Mouse (Mus musculus) kidney, postnatal 25 days (tissue): ENCODE results near the gene Gm20388.

Source experiments
- DNase-seq, 2 experiments: peaks; one replicate each; pipeline ENCODE4 v3.0.0; 2021; ENCODE audit warnings: mixed read lengths in 2 of 2

Gm20388 gene

DNA sequence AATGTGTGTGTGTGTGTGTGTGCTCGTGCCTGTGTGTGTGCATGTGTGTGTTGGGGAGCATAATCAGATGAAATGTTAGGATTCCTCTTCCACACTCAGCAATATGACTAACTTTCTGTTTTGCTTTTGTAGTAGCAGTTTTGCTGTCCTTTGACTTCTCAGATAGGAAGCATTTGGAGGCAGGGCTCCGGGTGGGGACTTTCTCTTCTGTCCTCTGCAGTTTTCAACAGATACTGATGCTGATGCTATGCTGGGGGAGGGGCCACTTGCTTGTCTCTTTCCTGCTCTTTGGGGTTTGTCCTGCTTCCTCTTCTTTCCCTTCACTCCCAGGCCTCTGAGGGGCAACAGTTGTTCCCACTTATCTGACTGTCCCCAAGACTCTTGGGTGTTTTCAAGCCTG, 4319.2 kb downstream of the Gm20388 start:
- DNase-seq: no peak

DNA sequence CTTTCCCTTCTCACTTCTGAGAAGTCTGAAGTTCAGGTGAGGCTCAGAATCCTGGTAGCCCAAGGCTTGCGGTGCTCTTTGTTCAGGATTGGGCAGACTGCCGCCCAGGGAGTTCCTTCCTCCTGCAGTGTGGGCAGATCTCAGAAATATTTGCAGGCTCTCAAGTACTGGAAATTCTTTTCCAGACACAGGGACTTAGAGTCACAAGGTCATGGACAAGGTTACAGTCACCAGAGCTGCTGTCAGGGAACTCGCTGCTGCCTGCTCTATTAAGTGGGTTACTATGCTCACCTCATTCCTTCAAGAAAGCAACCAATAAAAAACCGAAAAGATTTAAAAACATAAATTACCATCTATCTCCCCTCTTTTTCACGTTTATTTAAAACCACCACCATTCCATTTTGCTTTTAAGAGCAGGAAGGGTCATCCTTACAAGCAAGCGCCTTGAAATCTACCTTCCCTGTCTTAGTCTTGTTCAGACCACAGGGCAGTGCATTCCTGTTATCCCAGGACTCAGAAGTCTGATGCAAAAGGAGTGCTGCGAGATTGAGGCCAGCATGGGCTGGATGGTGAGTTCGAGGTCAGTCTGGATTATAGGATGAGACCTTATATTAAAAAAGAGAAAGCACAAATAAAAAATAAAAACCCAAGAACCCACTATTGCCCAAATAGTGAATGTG, 4320.0 kb downstream of the Gm20388 start:
- no peak for DNase-seq

DNA sequence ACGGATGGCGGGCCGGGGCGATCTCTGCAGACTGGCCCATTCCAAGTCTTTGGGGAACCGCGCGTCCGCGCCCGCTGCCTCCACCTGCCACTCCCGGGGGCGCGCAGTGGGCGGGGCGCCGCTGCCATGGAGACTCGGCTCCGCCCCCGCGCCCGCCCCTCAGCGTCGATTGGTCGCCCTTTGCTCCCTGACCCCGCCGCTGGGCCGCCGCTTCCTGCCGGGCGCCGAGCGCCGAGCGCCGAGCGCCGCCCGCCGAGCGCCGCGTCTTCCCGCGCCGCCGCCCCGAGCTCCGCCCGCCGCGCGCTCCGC, 4320.5 kb downstream of the Gm20388 start, which contains the start of gene Galnt2:
Gene Galnt2, plus strand, starts transcription at position 216 of the 309 bp plus-strand sequence.
- peak; percentile 94 to 95 for DNase-seq

DNA sequence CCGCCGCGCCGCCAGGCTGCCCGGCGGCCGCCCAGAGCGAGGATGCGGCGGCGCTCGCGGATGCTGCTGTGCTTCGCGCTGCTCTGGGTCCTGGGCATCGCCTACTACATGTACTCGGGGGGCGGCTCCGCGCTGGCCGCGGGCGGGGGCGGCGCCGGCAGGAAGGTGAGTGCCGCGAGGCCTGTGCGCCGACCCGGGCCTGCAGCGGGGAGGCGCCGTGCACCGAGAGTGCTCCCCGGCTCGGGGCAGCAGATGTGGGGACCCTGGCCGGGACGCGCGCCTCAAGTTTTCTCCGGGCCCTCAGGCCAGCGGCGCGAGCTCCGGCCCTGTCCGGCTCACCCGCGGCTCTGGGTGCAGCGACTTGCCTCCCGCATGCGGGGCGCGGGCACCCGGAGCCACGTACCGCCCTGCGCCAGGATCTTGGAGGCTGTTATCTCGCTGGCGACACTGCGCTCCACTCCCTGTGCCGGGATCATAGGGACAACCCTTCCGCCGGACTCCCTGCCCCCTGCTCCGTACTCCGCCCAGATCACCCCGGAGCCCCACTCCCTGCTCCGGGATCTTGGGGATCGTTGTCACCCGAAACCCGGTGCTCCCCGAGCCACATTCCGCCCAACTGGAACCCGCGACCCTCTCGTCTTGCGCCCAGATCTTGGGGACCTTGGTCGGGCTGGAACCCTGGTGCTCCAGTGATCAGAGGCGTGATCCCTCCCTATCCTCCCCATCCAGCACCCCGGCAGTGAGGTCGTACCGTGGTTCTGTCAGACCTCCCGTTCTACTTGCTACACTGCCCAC, 4321.0 kb downstream of the Gm20388 start:
- peak in 1 of 2 experiments; percentile 25 for DNase-seq

DNA sequence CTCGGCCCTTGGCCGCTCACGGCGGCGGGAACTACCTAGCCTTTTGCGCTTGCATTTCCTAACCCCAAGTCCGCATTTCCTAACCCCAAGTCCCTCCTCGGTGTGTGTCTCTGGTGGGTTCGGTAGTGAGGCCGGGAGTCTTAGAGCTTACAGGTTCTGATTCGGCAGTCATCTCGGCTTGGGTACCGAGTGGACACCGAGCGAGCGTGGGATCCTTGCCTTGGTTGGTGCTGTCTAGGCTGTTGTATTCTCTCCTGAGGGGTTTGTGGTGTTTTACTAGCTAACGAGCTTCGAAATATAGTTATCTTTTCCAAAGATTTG, 4321.6 kb downstream of the Gm20388 start:
- DNase-seq: no peak

DNA sequence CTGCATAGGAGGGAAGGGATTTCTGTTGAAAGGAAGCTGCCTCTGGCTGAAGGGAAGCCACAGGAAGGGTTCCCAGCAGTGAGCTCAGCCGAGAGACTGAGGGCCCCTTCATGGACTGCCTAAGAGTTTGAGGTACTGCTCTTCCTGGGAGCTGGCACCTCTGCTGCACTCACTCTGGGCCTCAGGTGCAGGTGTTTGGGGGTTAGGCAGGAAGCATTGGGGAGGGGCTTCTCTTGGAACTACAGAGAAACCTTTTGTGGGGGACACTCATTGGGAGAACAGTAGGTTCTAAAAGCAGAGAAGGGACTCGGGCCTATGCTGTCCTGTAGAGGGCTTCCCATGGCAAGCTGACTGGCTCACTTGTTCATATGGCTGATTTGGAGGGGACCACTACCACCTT, 4323.9 kb downstream of the Gm20388 start:
- DNase-seq: no peak

DNA sequence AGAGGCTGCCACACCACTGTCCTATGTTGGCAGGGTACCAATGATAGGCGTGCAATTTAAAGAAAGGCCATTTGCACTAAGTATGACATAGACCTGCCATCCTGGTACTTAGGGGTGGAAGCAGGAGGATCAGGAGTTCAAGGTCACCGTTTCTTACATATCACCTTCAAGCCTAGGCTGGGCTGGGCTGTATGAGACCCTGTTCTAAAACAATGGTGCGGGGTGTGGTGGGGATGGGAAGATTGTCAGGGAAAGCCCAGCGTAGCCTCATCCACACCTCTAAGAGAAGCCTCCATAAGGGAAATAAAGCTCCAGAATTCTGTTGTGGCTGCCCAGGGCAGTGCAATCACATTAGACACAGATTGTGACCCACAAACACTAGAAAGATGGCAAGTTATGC, 4324.9 kb downstream of the Gm20388 start:
- DNase-seq: no peak

DNA sequence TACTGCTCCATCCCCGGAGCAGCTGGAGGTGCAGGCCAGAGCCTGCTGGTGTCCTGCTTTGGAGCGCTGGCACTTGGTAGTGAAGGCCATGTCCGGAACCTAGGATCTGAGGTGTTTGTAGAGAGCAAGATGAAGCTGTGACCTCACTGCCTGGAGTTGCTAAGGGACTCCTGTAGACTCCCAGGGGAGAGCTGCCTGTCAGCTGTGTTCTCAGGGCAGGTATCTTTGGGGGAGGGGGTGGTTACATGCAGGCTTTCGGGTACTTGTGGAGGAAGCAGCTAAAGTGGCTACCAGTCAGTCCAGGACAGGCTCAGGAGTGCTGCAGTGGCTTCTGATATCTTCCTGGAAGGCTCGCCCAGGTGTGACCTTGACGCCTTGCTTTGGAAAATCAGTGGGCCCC, 4328.7 kb downstream of the Gm20388 start:
- DNase-seq: no peak

DNA sequence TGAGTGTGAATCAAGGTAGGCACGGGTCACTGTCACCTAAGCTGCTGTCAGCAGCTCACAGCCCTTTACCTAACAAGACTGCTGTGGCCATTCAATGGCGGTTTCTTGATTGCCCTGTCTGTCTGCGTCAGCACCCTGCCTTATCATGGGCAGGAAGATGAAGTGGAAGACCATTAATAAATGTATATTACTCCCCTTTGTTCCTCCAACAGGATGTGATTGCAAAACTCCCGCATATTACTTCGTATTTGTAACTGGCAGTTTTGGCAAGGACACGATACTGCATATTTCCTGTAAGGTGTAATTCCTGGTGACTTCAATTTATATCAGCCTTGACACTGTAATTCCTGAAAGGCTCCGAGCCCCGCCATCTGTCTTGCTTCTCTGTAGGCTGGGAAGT, 4330.3 kb downstream of the Gm20388 start:
- DNase-seq: no peak

DNA sequence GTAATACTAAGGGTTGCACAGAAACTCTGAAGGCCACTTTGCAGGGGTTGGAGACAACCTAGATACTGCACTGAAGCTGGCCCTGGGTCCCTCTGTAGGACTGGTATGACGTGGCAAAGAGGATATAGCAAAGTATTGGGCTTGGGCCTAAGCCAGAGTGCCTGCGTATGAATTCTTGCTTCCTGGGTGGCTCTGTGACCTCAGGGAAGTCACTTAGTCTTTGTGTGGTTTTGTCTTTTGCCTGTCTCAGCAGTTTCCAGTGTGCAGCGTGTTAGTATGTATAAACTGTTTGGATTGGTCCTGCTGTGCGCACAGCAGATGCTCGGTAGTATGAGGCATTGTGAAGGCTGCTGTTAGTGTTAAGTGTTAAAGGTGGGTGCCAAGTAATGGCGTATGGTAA, 4331.6 kb downstream of the Gm20388 start:
- peak; percentile 47 to 67 for DNase-seq

DNA sequence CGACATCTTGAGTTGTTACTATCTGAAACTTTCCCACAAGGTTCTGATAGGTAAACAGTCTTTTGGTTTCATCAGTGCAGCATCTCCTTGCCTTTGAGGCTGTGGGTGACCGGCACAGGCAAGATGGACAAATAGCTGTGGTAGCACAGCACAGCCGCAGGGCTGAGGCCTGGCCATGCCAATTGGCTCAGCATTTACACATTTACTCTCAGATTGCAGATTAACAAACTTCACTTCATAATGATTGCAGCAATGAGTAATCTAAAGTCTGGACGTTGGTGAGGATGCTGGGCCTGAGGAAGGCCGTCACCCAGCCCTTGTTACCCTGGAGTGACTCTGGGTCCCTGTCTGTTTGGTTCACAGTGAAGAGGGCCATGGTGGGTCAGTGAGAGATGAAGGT, 4332.3 kb downstream of the Gm20388 start:
- DNase-seq: peak; percentile 41 to 61

DNA sequence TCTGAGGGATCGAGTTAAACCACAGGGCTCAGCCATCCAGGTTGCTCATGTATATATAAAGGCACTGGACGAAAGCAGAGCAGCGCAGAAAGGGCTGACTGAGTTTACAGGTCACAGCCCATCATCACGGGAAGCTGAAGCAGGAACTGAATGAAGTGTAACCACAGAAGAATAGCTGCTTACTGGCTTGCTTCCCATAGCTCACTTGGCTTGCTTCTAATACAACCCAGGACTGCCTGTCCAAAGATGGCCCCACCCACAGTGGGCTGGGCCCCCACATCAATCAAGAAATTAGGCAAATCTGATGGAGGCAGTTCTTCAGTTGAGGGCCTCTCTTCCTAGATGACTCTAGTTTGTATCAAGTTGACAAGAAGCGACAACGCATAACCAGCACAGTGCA, 4336.9 kb downstream of the Gm20388 start:
- DNase-seq: peak in 1 of 2 experiments; percentile 24

DNA sequence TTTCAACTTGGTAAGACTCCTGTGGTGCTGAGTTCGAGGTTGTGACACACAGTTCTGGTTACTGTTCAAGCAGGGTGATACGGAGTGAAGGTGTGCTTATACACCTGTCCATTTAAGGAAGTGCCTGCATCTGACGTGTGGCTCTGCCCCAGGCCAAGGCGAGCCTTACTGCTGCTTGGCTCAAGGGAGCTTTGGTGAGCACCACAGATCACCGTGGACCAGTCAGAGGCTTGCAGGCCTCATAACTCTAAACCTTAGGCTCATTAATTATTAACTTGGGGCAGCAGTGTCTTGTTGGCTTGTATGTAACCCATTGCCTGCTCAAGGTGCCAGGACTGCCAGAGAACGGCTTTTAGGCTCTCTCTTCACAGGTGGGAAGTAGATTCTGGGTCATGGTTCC, 4338.0 kb downstream of the Gm20388 start:
- peak; percentile 61 to 90 for DNase-seq

DNA sequence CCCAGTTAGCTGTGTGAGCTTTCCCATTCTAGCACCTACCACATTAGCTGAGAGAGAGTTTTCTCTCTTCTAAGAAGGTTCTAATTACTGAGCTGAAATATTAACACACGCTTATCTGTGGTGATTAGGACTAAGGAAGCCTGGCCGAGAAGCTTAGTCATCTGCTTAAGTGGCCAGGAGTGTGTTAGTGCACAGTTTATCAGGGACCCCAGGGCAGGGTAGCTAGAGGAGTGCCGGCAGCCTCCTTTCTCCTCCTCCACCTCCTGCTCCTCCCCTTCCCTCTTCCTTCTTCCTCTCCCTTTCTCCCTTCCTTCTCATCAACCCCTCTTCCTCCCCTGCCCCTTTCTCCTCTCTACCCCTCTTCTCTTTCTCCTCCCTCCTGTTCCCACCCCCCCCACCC, 4339.6 kb downstream of the Gm20388 start:
- DNase-seq: no peak

DNA sequence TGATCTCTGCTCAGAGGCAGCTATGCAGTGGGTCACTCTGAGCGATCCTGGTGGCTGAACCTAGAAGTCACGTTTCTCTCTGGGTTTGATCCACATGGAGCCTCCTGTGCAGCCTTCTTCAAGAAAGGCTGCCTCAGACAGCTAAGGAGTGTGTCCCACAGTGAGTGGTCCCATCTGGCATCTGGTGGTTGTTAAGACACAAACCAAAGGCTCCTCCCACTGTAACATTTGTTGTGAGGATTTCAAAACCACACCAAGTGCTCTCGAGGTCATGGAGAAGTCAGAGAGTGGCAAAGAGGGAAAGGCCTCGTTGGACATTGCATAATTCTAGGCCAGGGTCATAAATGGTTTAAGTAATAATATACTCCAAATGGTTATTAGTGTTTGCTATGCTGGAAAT, 4340.1 kb downstream of the Gm20388 start:
- peak; percentile 40 to 59 for DNase-seq

DNA sequence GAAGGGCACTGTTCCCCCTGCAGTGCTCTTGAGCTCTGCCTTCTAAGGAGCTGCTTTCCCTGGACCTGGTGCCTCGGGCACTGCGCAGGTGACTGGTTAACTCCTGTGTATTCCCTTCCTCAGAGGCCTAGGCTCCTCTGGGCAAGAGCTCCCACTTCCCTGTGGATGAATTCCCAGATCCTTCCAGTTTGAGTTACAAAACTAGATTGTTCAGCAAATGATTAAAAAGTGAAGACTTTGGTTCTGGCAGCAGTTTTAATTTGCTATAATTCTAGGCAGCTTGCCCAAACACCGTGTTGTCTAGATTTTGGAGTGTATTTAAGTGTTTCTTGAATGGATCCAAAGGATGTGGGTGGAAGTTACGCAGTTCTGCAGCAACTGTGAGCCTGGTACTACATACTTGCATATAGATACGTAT, 4341.9 kb downstream of the Gm20388 start:
- peak; percentile 50 to 81 for DNase-seq

DNA sequence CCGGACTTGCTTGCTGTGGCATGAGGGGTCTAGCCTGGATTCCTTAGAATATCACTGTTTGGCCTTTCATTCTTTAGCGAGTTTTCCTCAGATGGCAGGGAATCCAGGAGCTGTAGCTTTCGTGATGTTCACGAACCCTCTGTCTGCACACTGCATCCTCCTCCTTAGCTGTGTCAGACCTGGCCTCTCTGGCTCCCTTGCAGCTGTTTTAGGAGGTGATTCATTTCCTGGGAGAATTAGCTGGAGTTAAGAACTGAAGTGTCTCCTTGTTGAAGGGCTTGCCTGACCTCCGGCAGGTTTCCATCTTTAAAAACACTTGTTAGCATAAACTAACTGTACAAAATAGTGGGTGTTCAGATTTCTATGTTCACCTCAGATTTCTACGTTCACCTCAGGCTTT, 4343.3 kb downstream of the Gm20388 start:
- no peak for DNase-seq

DNA sequence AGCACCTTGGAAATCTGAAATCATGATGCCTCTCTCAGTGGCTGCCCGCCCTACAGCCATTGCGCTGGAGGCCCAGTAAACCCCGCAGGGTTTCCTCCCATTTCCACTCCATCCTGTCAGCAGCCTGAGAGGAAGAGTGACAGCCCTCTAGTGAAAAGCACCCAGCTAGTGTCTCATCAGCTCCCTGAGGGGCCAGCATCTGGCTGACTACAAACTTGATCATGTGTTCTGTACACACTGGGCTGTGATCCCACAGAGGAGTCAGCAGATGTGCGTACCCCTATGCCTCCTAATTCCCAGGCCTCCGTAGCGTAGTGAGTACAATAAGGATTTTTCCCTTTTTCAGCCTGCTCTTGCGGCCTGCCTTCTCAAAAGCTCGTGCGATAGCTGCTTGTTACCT, 4346.2 kb downstream of the Gm20388 start:
- no peak for DNase-seq

DNA sequence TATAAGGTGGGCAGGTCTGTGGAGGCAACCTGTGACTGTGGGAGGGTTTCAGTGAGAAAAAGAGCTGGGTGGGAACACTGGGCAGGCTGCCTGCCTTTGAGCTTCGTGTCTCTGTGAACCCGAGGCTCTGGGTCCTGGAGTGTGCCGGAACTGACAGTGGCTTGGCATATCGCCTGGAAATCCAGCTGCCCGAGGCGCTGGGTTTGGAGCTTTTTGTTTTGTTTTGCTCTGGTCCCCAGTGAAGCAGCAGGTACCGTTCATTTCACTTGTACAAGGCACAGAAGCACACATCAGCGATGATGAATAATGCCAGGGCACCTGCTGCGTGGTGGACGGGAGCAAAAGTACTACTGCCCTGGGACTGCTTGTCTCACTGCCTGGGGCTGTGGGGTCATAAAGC, 4346.7 kb downstream of the Gm20388 start:
- peak; percentile 86 to 88 for DNase-seq

DNA sequence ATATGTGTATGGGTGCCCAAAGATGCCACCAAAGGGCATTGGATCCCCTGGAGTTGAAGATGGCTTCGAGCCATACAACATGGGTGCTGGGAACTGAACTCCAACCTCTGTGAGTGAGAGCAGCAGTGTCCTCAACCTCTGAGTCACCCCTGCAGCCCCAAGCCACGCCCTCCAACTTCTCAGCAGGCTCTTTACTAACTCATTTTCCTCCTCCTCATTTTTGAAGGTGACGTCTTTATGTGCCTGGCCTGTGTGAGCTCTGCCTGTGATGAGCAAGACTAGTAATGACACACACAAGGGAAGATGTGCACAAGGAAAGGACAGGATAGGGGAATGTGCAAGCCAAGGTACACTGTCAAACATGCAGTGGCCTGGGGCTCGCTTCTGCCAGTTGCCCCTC, 4348.5 kb downstream of the Gm20388 start:
- no peak for DNase-seq

DNA sequence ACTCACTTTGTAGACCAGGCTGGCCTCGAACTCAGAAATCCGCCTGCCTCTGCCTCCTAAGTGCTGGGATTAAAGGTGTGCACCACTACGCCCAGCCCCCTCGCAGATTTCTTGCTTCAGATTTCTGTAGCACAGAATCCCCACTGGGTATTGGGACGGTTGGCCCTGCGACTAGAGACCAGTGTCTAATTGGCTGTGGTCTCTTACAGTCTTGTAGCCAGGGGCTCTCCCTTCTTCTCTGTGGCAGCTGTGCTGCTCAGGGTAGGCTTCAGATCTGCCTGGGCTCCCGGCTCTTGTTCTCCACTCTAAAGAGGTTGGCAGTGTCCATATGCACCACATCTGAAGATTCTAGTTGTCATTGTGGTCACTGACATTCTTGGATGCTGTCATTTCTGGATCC, 4349.3 kb downstream of the Gm20388 start:
- no peak for DNase-seq

DNA sequence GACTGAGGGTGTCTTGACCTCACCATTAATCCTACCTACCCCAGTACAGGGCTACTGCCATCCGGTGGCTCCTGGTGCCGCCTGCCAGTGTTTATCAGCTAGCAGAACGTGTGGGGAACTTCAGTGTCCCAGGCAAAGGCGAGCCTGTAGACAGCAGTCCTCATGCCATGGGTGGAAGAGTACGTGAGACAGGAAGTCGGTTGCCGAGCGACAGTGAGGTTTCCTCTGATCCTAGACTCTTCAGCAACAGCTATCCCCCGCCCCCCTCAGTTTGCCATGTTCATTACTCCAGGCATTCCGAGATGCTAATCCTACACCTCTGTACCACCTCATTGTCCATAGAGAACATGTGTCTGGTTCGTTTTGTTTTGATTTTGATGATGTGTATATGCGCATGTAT, 4349.7 kb downstream of the Gm20388 start:
- peak in 1 of 2 experiments; percentile 29 for DNase-seq

DNA sequence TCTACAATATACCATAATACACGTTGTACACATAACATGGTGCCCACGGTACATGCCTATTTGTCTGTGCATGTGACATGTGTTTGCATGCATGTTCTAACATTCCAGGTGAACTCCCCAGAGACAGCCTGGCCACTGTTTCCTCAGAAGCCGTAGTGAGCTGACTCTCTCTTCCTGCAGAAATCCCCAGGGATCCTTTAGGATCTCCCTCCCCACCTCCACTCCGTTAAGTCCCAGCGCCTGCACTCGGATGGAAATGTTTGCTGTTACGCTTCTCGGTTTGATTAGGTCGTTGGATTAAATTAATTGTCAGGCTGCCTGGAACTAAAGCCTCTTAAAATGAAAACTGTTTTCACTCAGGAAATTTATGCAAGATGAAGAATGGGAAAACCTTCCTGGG, 4352.4 kb downstream of the Gm20388 start:
- DNase-seq: no peak

DNA sequence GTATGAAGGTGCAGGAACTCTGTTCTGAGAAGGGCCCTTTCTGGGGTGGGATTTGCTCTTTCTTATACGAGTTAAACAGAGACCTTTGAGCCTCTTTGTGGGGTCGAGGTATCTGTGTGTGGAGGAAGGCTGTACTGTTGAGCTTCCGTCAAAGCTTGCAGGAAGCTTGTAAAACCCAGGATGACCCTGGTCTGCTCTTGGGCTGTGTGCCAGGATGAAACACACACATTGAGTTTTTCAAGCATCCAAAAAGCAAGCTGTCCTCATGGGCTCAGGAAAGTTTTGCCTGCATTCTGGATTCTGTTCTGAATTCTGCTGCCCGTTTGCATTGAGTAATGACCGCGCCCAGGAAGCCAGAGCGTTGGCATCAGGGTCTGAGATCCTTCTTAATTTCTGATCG, 4353.4 kb downstream of the Gm20388 start:
- DNase-seq: peak; percentile 56 to 70

DNA sequence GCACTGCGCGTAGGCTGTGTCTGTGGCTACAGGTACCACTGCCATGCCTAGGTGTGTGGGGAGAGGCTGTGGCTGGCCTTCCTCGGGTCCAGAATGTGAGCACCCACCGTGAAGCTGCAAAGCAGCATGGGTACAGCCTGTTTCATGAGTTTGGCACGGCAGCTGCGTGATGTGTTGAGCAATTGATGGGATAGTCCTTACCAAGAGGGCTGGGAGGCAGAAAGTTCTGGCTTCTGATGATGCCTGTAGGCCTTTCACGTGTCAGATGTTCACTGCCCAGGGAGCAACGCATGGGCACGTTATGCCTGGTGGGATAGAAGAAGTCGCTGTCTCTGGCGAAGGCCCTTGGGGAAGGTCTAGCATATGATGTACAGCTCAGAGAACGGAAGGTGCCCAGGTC, 4354.0 kb downstream of the Gm20388 start:
- DNase-seq: no peak
